Mouse (Mus musculus): Measurements from ENCODE around the gene Trappc2l.
A peak's percentile ranks its signal among the peaks of the same experiment; 100 is the strongest.

Gene Trappc2l

GRCm38 (mm10) chr8:122580926-122581325 lies 30.5 kb upstream of the Trappc2l start:
- DNase-seq (ENCODE audit: low spot score) = no peak

- DNase-seq (ENCODE audit: low spot score) = no peak
Observed at GRCm38 (mm10) chr8:122584981-122585380, 26.5 kb upstream of the Trappc2l start.

GRCm38 (mm10) chr8:122585411-122585891 lies 26.0 kb upstream of the Trappc2l start:
- DNase-seq (ENCODE audit: low spot score) = no peak

GRCm38 (mm10) chr8:122586171-122586570 lies 25.3 kb upstream of the Trappc2l start:
- no peak for DNase-seq (ENCODE audit: low spot score)

GRCm38 (mm10) chr8:122586749-122587148 lies 24.7 kb upstream of the Trappc2l start:
- DNase-seq (ENCODE audit: low spot score) = no peak

- DNase-seq (ENCODE audit: low spot score) = no peak
Observed at GRCm38 (mm10) chr8:122593240-122593639, 18.2 kb upstream of the Trappc2l start.

- DNase-seq (ENCODE audit: low spot score) = no peak
Observed at GRCm38 (mm10) chr8:122593783-122594507, 17.5 kb upstream of the Trappc2l start.

GRCm38 (mm10) chr8:122596031-122596430 lies 15.4 kb upstream of the Trappc2l start:
- DNase-seq (ENCODE audit: low spot score) = no peak

- no peak for DNase-seq (ENCODE audit: low spot score)
Observed at GRCm38 (mm10) chr8:122600666-122601065, 10.8 kb upstream of the Trappc2l start.

- DNase-seq (ENCODE audit: low spot score) = no peak
Observed at GRCm38 (mm10) chr8:122604640-122605039, 6.8 kb upstream of the Trappc2l start.

- no peak for DNase-seq (ENCODE audit: low spot score)
Observed at GRCm38 (mm10) chr8:122605367-122605766, 6.1 kb upstream of the Trappc2l start.

GRCm38 (mm10) chr8:122606810-122607209 lies 4.6 kb upstream of the Trappc2l start:
- DNase-seq (ENCODE audit: low spot score) = no peak

- DNase-seq (ENCODE audit: low spot score) = no peak
Observed at GRCm38 (mm10) chr8:122610209-122610608, 1.2 kb upstream of the Trappc2l start.

GRCm38 (mm10) chr8:122610612-122611277 lies 695 bp upstream of the Trappc2l start:
- DNase-seq (ENCODE audit: low spot score) = no peak

- DNase-seq (ENCODE audit: low spot score) = no peak
Observed at GRCm38 (mm10) chr8:122616181-122616905, 4.9 kb downstream of the Trappc2l start.

GRCm38 (mm10) chr8:122617947-122618546 lies 6.6 kb downstream of the Trappc2l start:
- peak; percentile 64 for DNase-seq (ENCODE audit: low spot score)

- no peak for DNase-seq (ENCODE audit: low spot score)
Observed at GRCm38 (mm10) chr8:122618660-122619378, 7.4 kb downstream of the Trappc2l start.

- no peak for DNase-seq (ENCODE audit: low spot score)
Observed at GRCm38 (mm10) chr8:122620446-122620845, 9.0 kb downstream of the Trappc2l start.

- DNase-seq (ENCODE audit: low spot score) = no peak
Observed at GRCm38 (mm10) chr8:122622727-122623126, 11.3 kb downstream of the Trappc2l start, which contains the start of gene Pabpn1l. Gene Pabpn1l, minus strand, starts transcription at chr8:122622739.

GRCm38 (mm10) chr8:122623844-122624642 lies 12.6 kb downstream of the Trappc2l start:
- DNase-seq (ENCODE audit: low spot score) = no peak

- DNase-seq (ENCODE audit: low spot score) = no peak
Observed at GRCm38 (mm10) chr8:122624653-122625052, 13.2 kb downstream of the Trappc2l start.

Data from ovary, postnatal 10 days (tissue).